Mouse (Mus musculus) midbrain, embryonic 11.5 days (tissue): Measurements from ENCODE around the gene Ifi209. TPM values are rescaled to one million over a fixed set of nuclear protein-coding genes. Genes with fewer than 3 reads are reported as not detected.
"Not testable (repeated sequence)": the region's sequence is repeated elsewhere in the genome, so short reads cannot be mapped to it uniquely, and the experiment has no call there.

Source experiments
- ATAC-seq: fragments of 200-750 bp; cut with Nextera tagmentation; 2 replicates; pipeline ENCODE4 v1.8.0; 2017; ENCODE audit warnings: moderate TSS enrichment, moderate library complexity; ENCODE audit not compliant: low FRiP score
- DNase-seq: peaks from one replicate; pipeline ENCODE4 v3.0.0; 2015; ENCODE audit warnings: low spot score; ENCODE audit errors: missing footprints
- H3K27ac ChIP-seq: fragments of 300-500 bp; sonication (generic); 2 replicates; pipeline ENCODE4 v1.5.1; 2014; ENCODE audit warnings: low read depth, low read length
- H3K27me3 ChIP-seq: fragments of 300-500 bp; sonication (generic); 2 replicates; pipeline ENCODE4 v1.6.1; 2014; ENCODE audit warnings: mild to moderate bottlenecking, low read length, moderate library complexity, mixed read lengths; ENCODE audit not compliant: control insufficient read depth, insufficient read depth
- H3K36me3 ChIP-seq: fragments of 300-500 bp; sonication (generic); 2 replicates; pipeline ENCODE4 v1.6.1; 2014; ENCODE audit warnings: mild to moderate bottlenecking, low read length, moderate library complexity, mixed read lengths; ENCODE audit not compliant: control insufficient read depth, insufficient read depth
- H3K4me1 ChIP-seq: fragments of 300-500 bp; sonication (generic); 2 replicates; pipeline ENCODE4 v1.6.1; 2014; ENCODE audit warnings: low read length; ENCODE audit not compliant: control insufficient read depth, insufficient read depth
- H3K4me2 ChIP-seq: fragments of 300-500 bp; sonication (generic); 2 replicates; pipeline ENCODE4 v1.6.1; 2014; ENCODE audit warnings: mild to moderate bottlenecking, moderate library complexity
- H3K4me3 ChIP-seq: fragments of 300-500 bp; sonication (generic); 2 replicates; pipeline ENCODE4 v1.5.1; 2014; ENCODE audit warnings: low read depth, low read length
- H3K9ac ChIP-seq: fragments of 300-500 bp; sonication (generic); 2 replicates; pipeline ENCODE4 v1.6.1; 2014; ENCODE audit warnings: low read length
- H3K9me3 ChIP-seq: fragments of 300-500 bp; sonication (generic); 2 replicates; pipeline ENCODE4 v1.6.1; 2016; ENCODE audit warnings: low read length; ENCODE audit not compliant: control insufficient read depth
- WGBS: fragments of 180-500 bp; shearing (Covaris S2); extraction: QIAGEN DNeasy Blood & Tissue Kit; methylation state at CpG from one replicate; pipeline ENCODE4 v1.1.7; 2014; 5-methylcytosine and 5-hydroxymethylcytosine counted together
- polyA plus RNA-seq: library from polyadenylated mRNA; unstranded; fragments of >200 nt; fragmentation: Nextera tagmentation; extraction: Ambion mirVana; gene quantifications from 2 replicates; pipeline ENCODE4 v1.2.1, GENCODE M21; 2014

The Ifi209 gene
- 0.17 TPM in 1 of 2 replicates, not detected in the other for polyA plus RNA-seq

DNA sequence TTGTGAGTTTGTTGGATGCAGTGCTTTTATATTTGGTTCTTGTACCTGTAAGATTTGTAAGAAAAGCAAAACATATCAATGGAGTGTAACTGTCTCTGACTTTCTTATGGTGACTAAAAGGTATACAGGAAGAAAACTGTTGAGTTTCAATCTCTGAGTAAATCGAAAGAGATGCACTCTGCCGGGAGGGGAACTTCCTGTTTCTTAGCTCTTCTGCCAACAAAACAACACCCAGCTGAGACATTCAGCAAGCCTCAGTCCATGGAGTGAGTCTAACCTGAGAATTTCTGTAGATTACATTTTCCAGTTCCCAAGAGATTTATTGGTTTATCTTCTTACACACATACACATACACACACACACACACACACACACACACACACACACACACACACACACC, at the start of gene Ifi209:
Ifi209 (plus strand) TSS at position 296 of the 400 bp plus-strand sequence.
- ATAC-seq, H3K4me2 ChIP-seq: not testable (repeated sequence)
- 87% methylated on average over 2 of the region's 2 CpGs for WGBS

DNA sequence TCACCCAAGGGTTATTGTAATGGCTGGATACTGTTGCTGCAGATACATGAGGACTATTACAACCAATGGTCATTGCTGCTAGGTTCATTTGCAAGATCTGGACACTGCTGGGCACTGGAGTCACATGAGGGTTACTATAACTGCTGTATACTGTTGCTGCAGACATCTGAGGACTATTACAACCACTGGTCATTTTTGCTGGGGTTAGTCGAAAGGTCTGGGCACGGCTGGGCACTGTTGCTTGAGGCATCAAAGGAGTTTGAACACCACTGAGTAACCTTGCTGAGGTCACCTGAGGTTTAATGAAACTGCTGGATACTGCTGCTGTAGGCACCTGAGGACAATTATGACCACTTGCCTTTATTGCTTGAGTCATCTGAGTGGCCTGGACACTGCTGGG, 41.0 kb upstream of the Ifi209 start:
- not testable (repeated sequence) for H3K9ac ChIP-seq, ATAC-seq, H3K27ac ChIP-seq, H3K4me2 ChIP-seq, H3K27me3 ChIP-seq, H3K36me3 ChIP-seq, H3K4me3 ChIP-seq, H3K4me1 ChIP-seq, H3K9me3 ChIP-seq
- peak; percentile 51 for DNase-seq
- WGBS, result 86% methylated on average over 2 of the region's 2 CpGs

More for the DNA sequence above, at the start of gene Ifi209:
- not testable (repeated sequence) for DNase-seq, H3K4me3 ChIP-seq, H3K27me3 ChIP-seq, H3K4me1 ChIP-seq, H3K27ac ChIP-seq, H3K9me3 ChIP-seq, H3K9ac ChIP-seq, H3K36me3 ChIP-seq

DNA sequence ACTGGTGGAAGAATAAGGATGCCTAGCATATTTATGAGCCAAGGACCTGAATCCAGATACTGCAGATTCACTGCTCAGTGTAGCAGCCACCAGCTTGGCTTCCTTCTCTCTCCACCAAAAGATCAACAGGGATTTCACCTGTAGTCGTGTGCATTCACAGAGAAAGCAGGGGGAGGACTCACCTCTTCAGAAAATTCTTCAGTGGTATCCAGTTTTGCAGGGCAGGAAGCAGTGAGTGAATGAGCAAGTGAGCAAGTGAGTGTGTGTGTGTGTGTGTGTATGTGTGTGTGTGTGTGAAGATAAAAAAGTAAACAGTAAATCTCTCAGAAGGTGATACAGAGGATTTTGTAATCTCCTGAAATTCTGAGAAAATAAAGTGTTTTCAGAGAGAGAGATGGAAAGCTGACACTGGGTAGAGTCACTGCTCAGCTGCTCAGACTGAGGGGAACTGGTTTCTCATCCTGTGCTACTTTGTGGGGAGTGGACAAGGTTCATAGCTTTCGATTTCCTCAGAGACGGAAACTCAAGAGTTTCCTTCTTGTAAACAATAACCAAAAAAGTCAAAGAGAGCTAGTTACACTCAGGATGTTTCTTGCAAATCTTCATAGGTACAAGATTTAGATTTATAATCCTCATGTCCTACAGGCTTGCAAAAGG, 31.8 kb upstream of the Ifi209 start, which contains the start of gene Ifi213:
Ifi213 (minus strand) TSS at position 437 of the 657 bp plus-strand sequence.
- WGBS, result 80% methylated on average over 3 of the region's 3 CpGs
- not testable (repeated sequence) for H3K27ac ChIP-seq, H3K4me2 ChIP-seq, ATAC-seq, H3K27me3 ChIP-seq, DNase-seq, H3K9me3 ChIP-seq, H3K4me1 ChIP-seq, H3K9ac ChIP-seq, H3K4me3 ChIP-seq, H3K36me3 ChIP-seq

DNA sequence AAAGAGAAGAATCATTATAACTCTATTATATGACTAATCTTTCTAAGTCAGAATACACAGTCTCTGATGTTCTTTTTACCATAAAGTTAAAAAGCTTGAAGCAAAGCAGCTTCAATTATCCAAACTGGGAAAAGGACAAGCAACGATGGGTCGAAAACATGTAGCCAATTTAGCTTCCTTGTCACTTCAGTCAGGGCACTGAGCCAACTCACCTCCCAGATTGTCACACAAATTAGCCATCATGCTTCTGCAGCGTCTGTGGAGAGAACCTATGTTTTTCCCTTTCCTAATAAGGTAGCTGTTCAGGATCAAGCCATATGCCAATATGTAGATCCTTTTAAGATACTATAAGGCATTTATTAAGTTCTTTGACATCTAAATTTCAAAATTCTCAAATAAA, 20.4 kb upstream of the Ifi209 start:
- not testable (repeated sequence) for H3K9ac ChIP-seq

DNA sequence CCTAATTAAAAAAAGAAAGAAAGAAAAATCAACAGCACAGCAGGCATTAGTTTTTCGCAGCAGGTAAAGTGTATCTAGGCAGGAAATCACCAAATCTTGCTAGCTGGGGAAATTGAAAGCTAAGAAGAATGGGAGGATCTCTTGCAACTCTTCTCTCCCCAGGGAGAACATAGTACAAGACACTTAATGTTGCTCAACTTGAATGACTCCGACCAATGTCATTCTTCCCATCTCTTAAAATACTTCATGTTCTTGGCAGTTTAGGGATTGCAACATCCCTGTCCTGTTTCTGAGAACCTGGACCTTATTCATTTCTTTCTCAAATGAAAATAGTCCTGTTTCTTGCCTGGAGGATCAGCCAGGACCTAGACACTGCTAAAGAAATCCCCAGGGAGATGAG, 8.5 kb upstream of the Ifi209 start:
- ATAC-seq, H3K27me3 ChIP-seq: not testable (repeated sequence)
- 82% methylated on average over 2 of the region's 2 CpGs for WGBS

More for the DNA sequence above, 20.4 kb upstream of the Ifi209 start:
- not testable (repeated sequence) for H3K4me2 ChIP-seq, H3K27ac ChIP-seq, H3K27me3 ChIP-seq, ATAC-seq, H3K36me3 ChIP-seq, H3K4me1 ChIP-seq, DNase-seq, H3K4me3 ChIP-seq, H3K9me3 ChIP-seq
- WGBS, result 84% methylated on average over 3 of the region's 3 CpGs

GRCm38 (mm10) chr1:173624052-173624451, 6.7 kb upstream of the Ifi209 start:
- ATAC-seq, result no peak
- DNase-seq, result no peak
- Histone ChIP-seq H3K9me3 (no peaks in the 10 kb centered on the region), H3K4me3 (no peak overlapping the region), H3K36me3 (no peaks in the 10 kb centered on the region), H3K27me3 (no peaks in the 10 kb centered on the region), H3K4me1 (no peaks in the 10 kb centered on the region), H3K4me2 (no peak overlapping the region), H3K27ac (no peak overlapping the region), H3K9ac (no peak overlapping the region)
- 92% methylated on average over 2 of the region's 2 CpGs for WGBS

More for the DNA sequence above, 8.5 kb upstream of the Ifi209 start:
- not testable (repeated sequence) for H3K4me1 ChIP-seq, H3K27ac ChIP-seq, H3K4me2 ChIP-seq, H3K9ac ChIP-seq, DNase-seq, H3K36me3 ChIP-seq, H3K4me3 ChIP-seq, H3K9me3 ChIP-seq

DNA sequence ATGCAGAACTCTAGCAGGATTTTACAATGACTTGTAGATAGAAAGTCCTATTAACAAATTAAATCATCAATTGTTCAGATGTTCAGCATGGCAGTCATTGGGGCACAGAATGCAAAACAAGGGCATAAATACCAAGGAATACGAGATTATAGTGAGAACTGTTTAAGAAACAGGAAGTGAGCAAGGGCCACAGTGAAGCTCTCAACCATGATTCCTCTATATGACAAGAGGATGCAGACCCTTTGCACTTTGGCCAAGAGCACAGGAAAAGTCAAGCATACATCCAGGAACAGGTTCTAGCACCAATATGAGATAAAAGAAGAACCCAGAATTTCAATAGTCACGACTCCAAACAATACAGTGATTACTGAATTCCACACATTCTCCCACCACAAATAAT, 4.0 kb upstream of the Ifi209 start:
- DNase-seq, result no peak
- Histone ChIP-seq H3K4me3 (no peak overlapping the region), H3K4me2 (no peak overlapping the region), H3K27ac (no peak overlapping the region), H3K9me3 (no peaks in the 10 kb centered on the region), H3K36me3 (no peaks in the 10 kb centered on the region), H3K9ac (no peak overlapping the region), H3K4me1 (no peaks in the 10 kb centered on the region), H3K27me3 (no peaks in the 10 kb centered on the region)
- ATAC-seq, result no peak
- WGBS, result 77% methylated on average over 2 of the region's 2 CpGs

GRCm38 (mm10) chr1:173633969-173634645, 3.4 kb downstream of the Ifi209 start:
- Histone ChIP-seq H3K4me2 (no peak overlapping the region), H3K9ac (no peak overlapping the region), H3K27me3 (no peaks in the 10 kb centered on the region), H3K36me3 (no peaks in the 10 kb centered on the region), H3K9me3 (no peaks in the 10 kb centered on the region), H3K4me1 (no peaks in the 10 kb centered on the region), H3K4me3 (no peak overlapping the region), H3K27ac (no peak overlapping the region)
- no peak for ATAC-seq
- DNase-seq, result no peak
- 92% methylated on average over 5 of the region's 5 CpGs for WGBS

DNA sequence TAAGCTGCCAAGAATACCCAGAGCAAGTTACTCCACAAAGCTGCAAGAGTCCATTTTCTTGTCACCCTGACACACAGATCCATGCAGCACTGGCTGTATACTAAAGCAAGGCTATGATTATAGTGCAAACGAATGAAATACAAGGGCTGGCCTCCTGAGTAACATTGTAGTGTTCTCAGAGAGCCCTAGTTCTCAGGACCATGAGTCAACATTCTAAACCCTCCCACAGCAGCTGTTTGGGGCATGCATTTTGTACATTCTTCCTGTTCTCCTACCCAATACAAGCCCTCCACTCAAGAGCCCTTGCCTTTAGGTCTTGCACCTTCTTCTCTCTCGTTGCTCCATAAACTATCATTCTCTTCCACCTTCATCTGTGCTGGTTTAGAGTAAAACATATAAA, 14.7 kb downstream of the Ifi209 start:
- 71% methylated on average over 2 of the region's 2 CpGs for WGBS
- no peak for ATAC-seq
- no peak overlapping the region for H3K4me2 ChIP-seq
- no peaks in the 10 kb centered on the region for H3K9me3 ChIP-seq
- H3K4me1 ChIP-seq, result no peaks in the 10 kb centered on the region
- no peak overlapping the region for H3K4me3 ChIP-seq
- H3K36me3 ChIP-seq, result no peaks in the 10 kb centered on the region
- no peak overlapping the region for H3K27ac ChIP-seq
- no peak overlapping the region for H3K9ac ChIP-seq
- no peak for DNase-seq
- H3K27me3 ChIP-seq, result no peaks in the 10 kb centered on the region
